11 mouse cellular contexts compared by ENCODE assay signal in genomic region chr4:128983656-128984055, GRCm38 (mm10). TPM values are rescaled to one million over a fixed set of nuclear protein-coding genes. Genes with fewer than 3 reads are reported as not detected.
DNase-seq lines count a peak whose midpoint lies in the region; ATAC-seq and TF ChIP-seq lines count a peak whose summit lies in the region.
"Had no signal": no experiment of that assay in that cellular context is flagged by ENCODE, and none has a peak within 500 bp of the region (broad histone marks: within the 10 kb centered on the region; RNA-seq: fewer than 3 reads in every experiment).

No protein-coding gene starts in this region.

- 0 out of 2 replicates have a peak overlapping the region, but pooled peaks have one; percentile 15 for H3K4me3 ChIP-seq in bone marrow macrophage, adult 2 months (ENCODE audit: insufficient read depth, low read length)
- H3K4me3 ChIP-seq in liver, embryonic 11.5 days (ENCODE audit: low read depth, low read length), result no peak overlapping the region
- no peak overlapping the region for H3K4me3 ChIP-seq in heart, embryonic 10.5 days
- H3K4me3 ChIP-seq: embryonic facial prominence, embryonic 15.5 days; heart, embryonic 15.5 days had no signal

- TF ChIP-seq CTCF in bone marrow macrophage, adult 2 months (IDR thresholded peaks at IDR 0.05; ENCODE audit: low read depth, low read length), result no peak

- H3K27ac ChIP-seq in bone marrow macrophage, adult 2 months (ENCODE audit: insufficient read depth, low read depth, low read length), result peak overlapping the region; percentile 92
- H3K27ac ChIP-seq in liver, embryonic 11.5 days (ENCODE audit: low read depth, low read length), result no peak overlapping the region
- H3K27ac ChIP-seq in heart, embryonic 10.5 days, result no peak overlapping the region
- H3K27ac ChIP-seq: embryonic facial prominence, embryonic 15.5 days; heart, embryonic 15.5 days had no signal

- no peak for TF ChIP-seq POLR2A in bone marrow macrophage, adult 2 months (IDR thresholded peaks at IDR 0.05; ENCODE audit: borderline replicate concordance, low read depth, low read length)

- DNase-seq in kidney, adult 11 months, result peak; percentile 85
- no peak for DNase-seq in kidney, postnatal 4 days
- DNase-seq in liver, embryonic 11.5 days (ENCODE audit: low spot score), result no peak
- DNase-seq in monocyte, adult 2 months (ENCODE audit: low read depth in 1 of 2, low spot score in 2 of 2), result peak; percentile 72 to 74
- no peak for DNase-seq in cerebellum, postnatal 36 days
- no peak for DNase-seq in right cerebral cortex, postnatal 25 days
- DNase-seq in heart, embryonic 10.5 days (ENCODE audit: low spot score), result no peak
- DNase-seq: cerebellum, adult 2 months had no signal

- H3K4me1 ChIP-seq in bone marrow macrophage, adult 2 months (ENCODE audit: control insufficient read depth, insufficient read depth, low read length), result peaks cover 48% of the 10 kb centered on the region
- H3K4me1 ChIP-seq in liver, embryonic 11.5 days (replicated peaks; ENCODE audit: control insufficient read depth, insufficient read depth, low read length), result no peaks in the 10 kb centered on the region; the same call in none of the 2 replicates
- H3K4me1 ChIP-seq in heart, embryonic 10.5 days, result no peaks in the 10 kb centered on the region
- H3K4me1 ChIP-seq: embryonic facial prominence, embryonic 15.5 days had no signal

- 43% methylated on average over 2 of the region's 2 CpGs for WGBS in liver, embryonic 11.5 days
- WGBS in heart, embryonic 10.5 days, result 58% methylated on average over 2 of the region's 2 CpGs

- H3K9ac ChIP-seq in liver, embryonic 11.5 days (ENCODE audit: low read depth, low read length), result no peak overlapping the region
- H3K9ac ChIP-seq: embryonic facial prominence, embryonic 15.5 days; heart, embryonic 15.5 days had no signal

- no peaks in the 10 kb centered on the region for H3K36me3 ChIP-seq in liver, embryonic 11.5 days (ENCODE audit: control insufficient read depth, insufficient read depth, low read length)
- no peaks in the 10 kb centered on the region for H3K36me3 ChIP-seq in heart, embryonic 10.5 days
- H3K36me3 ChIP-seq: embryonic facial prominence, embryonic 15.5 days; heart, embryonic 15.5 days had no signal

- no peaks in the 10 kb centered on the region for H3K9me3 ChIP-seq in liver, embryonic 11.5 days (ENCODE audit: control insufficient read depth, low read length)
- H3K9me3 ChIP-seq in heart, embryonic 10.5 days, result no peaks in the 10 kb centered on the region
- H3K9me3 ChIP-seq: embryonic facial prominence, embryonic 15.5 days; heart, embryonic 15.5 days had no signal

- H3K27me3 ChIP-seq in liver, embryonic 11.5 days (replicated peaks; ENCODE audit: control insufficient read depth, insufficient read depth, low read length), result no peaks in the 10 kb centered on the region
- 0 out of 2 replicates have a peak, but pooled peaks cover 4% of the 10 kb centered on the region for H3K27me3 ChIP-seq in heart, embryonic 10.5 days (ENCODE audit: insufficient read depth, poor library complexity, severe bottlenecking)
- H3K27me3 ChIP-seq: embryonic facial prominence, embryonic 15.5 days; heart, embryonic 15.5 days had no signal

- no peak overlapping the region; the same call in 1 of the 2 replicates for H3K4me2 ChIP-seq in liver, embryonic 11.5 days
- H3K4me2 ChIP-seq: embryonic facial prominence, embryonic 15.5 days; heart, embryonic 15.5 days had no signal

- 0 out of 2 replicates have a peak, but pooled peaks have one; percentile 58 for ATAC-seq in liver, embryonic 11.5 days (replicated peaks; ENCODE audit: low FRiP score)

RNA-seq across cellular contexts. Expression of gene Ak2, which starts 8.1 kb away (rescaled TPM):
- polyA plus RNA-seq in bone marrow macrophage, adult 2 months (2012; ENCODE audit: insufficient read depth, insufficient read length, missing spikeins), result 54.5 and 64.3 TPM in 2 replicates
- 235 and 256 TPM in 2 replicates for polyA plus RNA-seq in liver, embryonic 11.5 days (2014; fragmentation: Nextera tagmentation; extraction: Ambion mirVana)
- 189 and 215 TPM in 2 replicates for polyA plus RNA-seq in heart, embryonic 10.5 days (2016; fragmentation: Nextera tagmentation; extraction: Ambion mirVana)

RNA-seq across cellular contexts. Expression of gene Azin2, which starts 21.4 kb away (rescaled TPM):
- polyA plus RNA-seq in bone marrow macrophage, adult 2 months (2012; ENCODE audit: insufficient read depth, insufficient read length, missing spikeins), result 1.8 and 2.6 TPM in 2 replicates
- polyA plus RNA-seq in liver, embryonic 11.5 days (2014; fragmentation: Nextera tagmentation; extraction: Ambion mirVana), result 4.6 and 5.8 TPM in 2 replicates
- polyA plus RNA-seq in heart, embryonic 10.5 days (2016; fragmentation: Nextera tagmentation; extraction: Ambion mirVana), result 4.0 and 4.7 TPM in 2 replicates

Comparison
In these comparisons a context has a peak if more than half of its experiments do, and no peak if none do; other contexts are left out.
1. DNase-seq: peak in kidney, adult 11 months (single experiment) and monocyte, adult 2 months (2 of 2); none in kidney, postnatal 4 days (0 of 2), liver, embryonic 11.5 days (single experiment), cerebellum, postnatal 36 days (0 of 2), right cerebral cortex, postnatal 25 days (single experiment) and heart, embryonic 10.5 days (single experiment).